Mouse (Mus musculus) olfactory bulb, adult 2 months (tissue): Measurements from ENCODE around the gene Hoxb1. TPM values are rescaled to one million over a fixed set of nuclear protein-coding genes. Genes with fewer than 3 reads are reported as not detected.

ENCODE experiments used
- H3K27ac ChIP-seq: fragments of 200-500 bp; 2 replicates; pipeline ENCODE4 v1.5.1; 2012; ENCODE audit warnings: low read depth, low read length; ENCODE audit not compliant: insufficient read depth
- H3K4me1 ChIP-seq: fragments of 200-500 bp; 2 replicates; pipeline ENCODE4 v1.6.1; 2012; ENCODE audit warnings: low read length; ENCODE audit not compliant: control insufficient read depth, insufficient read depth
- H3K4me3 ChIP-seq: fragments of 200-500 bp; 2 replicates; pipeline ENCODE4 v1.5.1; 2012; ENCODE audit warnings: mild to moderate bottlenecking, low read depth, low read length, moderate library complexity; ENCODE audit not compliant: insufficient read depth
- CTCF ChIP-seq: fragments of 200-500 bp; IDR thresholded peaks from 2 replicates; pipeline ENCODE4 v1.5.1; 2012; ENCODE audit warnings: low read depth, mild to moderate bottlenecking, low read length, moderate library complexity; ENCODE audit not compliant: insufficient read depth
- POLR2A ChIP-seq: fragments of 200-500 bp; IDR thresholded peaks from 2 replicates; pipeline ENCODE4 v1.6.1; 2012; ENCODE audit warnings: mild to moderate bottlenecking, low read depth, low read length, moderate library complexity; ENCODE audit not compliant: insufficient read depth
- WGBS: fragments of 180-500 bp; shearing (Covaris S2); methylation state at CpG from one replicate; pipeline ENCODE4 v1.1.7; 2018; 5-methylcytosine and 5-hydroxymethylcytosine counted together
- polyA plus RNA-seq: library from polyadenylated mRNA; stranded (reverse); fragments of >200 nt; gene quantifications from 2 replicates; pipeline ENCODE4 v1.2.4, GENCODE M21; 2012; ENCODE audit warnings: low replicate concordance; ENCODE audit not compliant: missing spikeins, insufficient read depth, insufficient read length

Gene Hoxb1
- polyA plus RNA-seq, 1 experiment = not detected

DNA sequence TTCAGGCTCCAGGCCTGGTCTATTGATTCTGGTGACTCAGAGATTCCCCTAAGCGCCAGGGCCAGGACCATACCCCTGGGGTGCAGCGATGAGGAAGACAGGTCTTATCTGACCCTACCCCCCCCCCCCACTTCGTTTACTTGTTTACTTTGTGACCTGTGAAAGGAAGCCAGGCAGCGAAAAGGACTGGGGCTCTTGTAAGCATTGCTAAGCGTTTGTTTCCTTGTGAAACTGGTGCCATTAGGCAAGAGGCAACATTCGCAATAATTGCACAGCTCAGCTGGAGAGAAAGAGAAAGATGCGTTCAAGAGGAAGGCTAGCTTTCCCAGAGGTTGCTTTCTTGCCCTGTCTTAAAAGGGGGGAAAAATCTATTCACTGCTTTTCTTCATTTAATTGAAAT, 3.6 kb downstream of the Hoxb1 start:
- 9% methylated on average over 7 of the region's 7 CpGs for WGBS
- 0 out of 2 replicates have a peak, but pooled peaks cover 3% of the 10 kb centered on the region for H3K4me1 ChIP-seq
- H3K27ac ChIP-seq = no peak overlapping the region
- TF ChIP-seq POLR2A = no peak
- TF ChIP-seq CTCF = no peak
- no peak overlapping the region for H3K4me3 ChIP-seq

GRCm38 (mm10) chr11:96371726-96372125, 6.2 kb downstream of the Hoxb1 start:
- WGBS = 30% methylated on average over 3 of the region's 3 CpGs
- TF ChIP-seq CTCF (no peak), POLR2A (no peak)
- no peak overlapping the region for H3K4me3 ChIP-seq
- H3K4me1 ChIP-seq = 0 out of 2 replicates have a peak, but pooled peaks cover 2% of the 10 kb centered on the region
- H3K27ac ChIP-seq = no peak overlapping the region

GRCm38 (mm10) chr11:96372519-96372918, 7.0 kb downstream of the Hoxb1 start:
- Histone ChIP-seq H3K27ac (no peak overlapping the region), H3K4me3 (no peak overlapping the region), H3K4me1 (no peaks in the 10 kb centered on the region)
- TF ChIP-seq CTCF (no peak), POLR2A (no peak)
- 16% methylated on average over 3 of the region's 3 CpGs for WGBS

DNA sequence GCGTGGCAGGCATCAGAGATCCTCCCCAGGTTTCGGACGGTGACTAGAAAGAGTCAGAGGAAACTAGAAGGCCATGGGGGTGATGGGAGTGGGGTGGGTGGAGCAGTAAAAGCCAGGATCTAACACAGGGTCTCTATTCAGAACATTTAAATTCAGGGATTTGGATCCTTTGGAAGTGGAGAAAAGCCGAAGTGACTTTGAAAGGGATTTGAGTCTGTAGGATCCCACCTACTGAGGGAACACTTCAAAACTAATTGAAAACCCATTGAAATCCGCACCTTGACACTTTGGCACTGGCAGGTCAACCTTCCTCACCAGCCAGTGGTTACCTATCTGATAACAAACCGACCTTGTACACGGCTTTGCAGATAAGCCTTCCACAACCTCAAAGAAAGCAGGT, 9.3 kb downstream of the Hoxb1 start:
- H3K4me1 ChIP-seq = no peaks in the 10 kb centered on the region
- TF ChIP-seq POLR2A (no peak), CTCF (no peak)
- no peak overlapping the region for H3K4me3 ChIP-seq
- 2% methylated on average over 7 of the region's 7 CpGs for WGBS
- H3K27ac ChIP-seq = no peak overlapping the region

DNA sequence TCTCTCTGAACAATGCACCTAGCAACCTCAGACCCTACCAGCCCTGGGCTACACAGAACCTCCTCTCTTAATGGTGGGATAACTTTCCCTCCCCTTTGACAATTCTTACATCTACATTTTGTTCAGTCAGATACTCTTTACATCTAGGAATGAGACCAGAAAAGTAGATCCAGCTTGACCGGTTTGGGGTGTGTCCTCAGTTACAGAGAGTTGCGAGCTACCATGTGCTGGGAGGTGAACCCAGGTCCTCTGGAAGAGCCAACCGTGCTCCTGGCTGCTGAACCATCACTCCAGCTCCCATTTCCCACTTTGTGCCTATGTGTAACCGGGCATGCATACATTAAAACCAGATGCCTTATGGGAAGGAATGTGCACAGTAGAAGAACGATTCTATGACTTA, 17.8 kb downstream of the Hoxb1 start:
- no peak for TF ChIP-seq POLR2A
- no peak for TF ChIP-seq CTCF
- Histone ChIP-seq H3K27ac (no peak overlapping the region), H3K4me1 (no peaks in the 10 kb centered on the region), H3K4me3 (no peak overlapping the region)
- 73% methylated on average over 5 of the region's 5 CpGs for WGBS

GRCm38 (mm10) chr11:96387635-96388034, 22.1 kb downstream of the Hoxb1 start:
- no peaks in the 10 kb centered on the region for H3K4me1 ChIP-seq
- 86% methylated on average over 2 of the region's 2 CpGs for WGBS
- H3K27ac ChIP-seq = no peak overlapping the region
- no peak overlapping the region for H3K4me3 ChIP-seq
- TF ChIP-seq CTCF (no peak), POLR2A (no peak)

DNA sequence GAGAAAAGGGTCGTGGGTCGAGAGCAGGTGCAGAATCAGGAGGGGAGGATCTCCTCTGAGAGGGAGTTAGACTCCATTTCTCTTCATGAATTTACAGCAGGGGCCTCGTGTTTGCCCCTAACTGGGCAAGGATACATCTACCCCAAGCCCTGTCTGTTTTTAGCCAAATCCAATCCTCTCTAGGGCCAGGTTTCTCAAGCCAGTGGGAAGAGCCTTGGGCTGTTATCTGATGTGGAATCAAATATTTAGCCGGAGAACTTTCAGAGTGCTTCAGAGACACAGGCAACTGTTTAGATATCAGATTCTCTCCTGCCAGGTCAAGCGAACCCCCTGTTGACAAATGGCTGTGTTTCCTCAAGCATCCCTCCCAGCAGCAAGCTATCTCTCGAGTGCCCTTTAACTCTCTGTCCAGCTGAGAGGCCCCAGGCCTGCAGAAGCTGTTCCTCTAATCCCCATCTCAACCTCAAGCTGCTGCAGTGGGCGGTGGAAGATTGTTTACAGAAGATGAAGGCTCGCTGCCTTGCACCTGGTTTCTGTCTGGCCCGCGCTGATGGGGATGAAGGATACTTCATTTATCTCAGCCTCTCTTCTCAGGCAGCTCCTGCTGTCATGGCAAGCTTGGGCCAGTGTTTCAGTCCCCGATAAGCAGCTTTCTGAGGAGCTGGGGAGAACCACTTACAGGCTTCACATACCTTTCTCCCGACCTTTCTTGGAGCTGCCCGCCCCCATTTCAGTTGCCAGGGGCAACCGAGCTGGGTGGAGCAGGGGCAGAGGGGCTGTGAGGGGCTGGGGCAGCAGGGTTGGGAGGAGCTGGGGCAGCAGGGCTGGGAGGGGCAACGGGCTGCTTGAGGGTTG, 31.4 kb downstream of the Hoxb1 start:
- no peak overlapping the region for H3K27ac ChIP-seq
- WGBS = 41% methylated on average over 15 of the region's 15 CpGs
- no peak for TF ChIP-seq POLR2A
- no peak for TF ChIP-seq CTCF

GRCm38 (mm10) chr11:96397806-96398335, 32.3 kb downstream of the Hoxb1 start:
- Histone ChIP-seq H3K27ac (no peak overlapping the region), H3K4me1 (no peaks in the 10 kb centered on the region; the same call in 1 of the 2 replicates), H3K4me3 (no peak overlapping the region)
- no peak for TF ChIP-seq POLR2A
- TF ChIP-seq CTCF = no peak
- WGBS = 55% methylated on average over 7 of the region's 7 CpGs

More for the DNA sequence above, 31.4 kb downstream of the Hoxb1 start:
- no peak overlapping the region for H3K4me3 ChIP-seq
- H3K4me1 ChIP-seq = no peaks in the 10 kb centered on the region; the same call in 1 of the 2 replicates

GRCm38 (mm10) chr11:96399923-96400322, 34.4 kb downstream of the Hoxb1 start:
- H3K27ac ChIP-seq = no peak overlapping the region
- H3K4me1 ChIP-seq = no peaks in the 10 kb centered on the region; the same call in 1 of the 2 replicates
- H3K4me3 ChIP-seq = no peak overlapping the region
- TF ChIP-seq POLR2A = no peak
- TF ChIP-seq CTCF = no peak
- WGBS = 65% methylated on average over 8 of the region's 8 CpGs
